Mouse (Mus musculus) spleen, adult 2 months (tissue): Measurements from ENCODE around the gene Dtnb. TPM values are rescaled to one million over a fixed set of nuclear protein-coding genes. Genes with fewer than 3 reads are reported as not detected.

Source experiments
- DNase-seq, 2 experiments: peaks; one replicate each; pipeline versions ENCODE4 v3.0.0 to v3.0.0-alpha.2; 2012 to 2021; ENCODE audit warnings: low spot score in 2 of 2, low read depth in 1 of 2
- H3K27ac ChIP-seq: fragments of 200-500 bp; 2 replicates; pipeline ENCODE4 v1.5.1; 2012; ENCODE audit warnings: low read length, inconsistent platforms; ENCODE audit not compliant: insufficient read depth
- H3K27me3 ChIP-seq: fragments of 200-500 bp; 2 replicates; pipeline ENCODE4 v1.6.1; 2012; ENCODE audit warnings: mild to moderate bottlenecking, moderate library complexity, low read length, inconsistent platforms; ENCODE audit not compliant: control insufficient read depth, insufficient read depth
- H3K36me3 ChIP-seq: fragments of 200-500 bp; 2 replicates; pipeline ENCODE4 v1.6.1; 2012; ENCODE audit warnings: mild to moderate bottlenecking, low read length, inconsistent platforms; ENCODE audit not compliant: control insufficient read depth, insufficient read depth
- H3K4me1 ChIP-seq: fragments of 200-500 bp; 2 replicates; pipeline ENCODE4 v1.6.1; 2011; ENCODE audit warnings: inconsistent platforms; ENCODE audit not compliant: control insufficient read depth, insufficient read depth, insufficient read length
- H3K4me3 ChIP-seq: fragments of 200-500 bp; 2 replicates; pipeline ENCODE4 v1.5.1; 2011; ENCODE audit warnings: mild to moderate bottlenecking, inconsistent platforms; ENCODE audit not compliant: insufficient read depth, insufficient read length; ENCODE audit errors: extremely low read depth
- CTCF ChIP-seq: fragments of 200-500 bp; IDR thresholded peaks from 2 replicates; pipeline ENCODE4 v1.5.1; 2011; ENCODE audit warnings: mild to moderate bottlenecking, inconsistent platforms; ENCODE audit not compliant: insufficient read depth, insufficient read length, insufficient replicate concordance; ENCODE audit errors: extremely low read depth
- POLR2A ChIP-seq: fragments of 200-500 bp; IDR thresholded peaks from 2 replicates; pipeline ENCODE4 v1.6.1; 2011; ENCODE audit warnings: low read depth, low read length, inconsistent platforms
- WGBS: fragments of 180-500 bp; shearing (Covaris S2); methylation state at CpG from one replicate; pipeline ENCODE4 v1.1.7; 2018; 5-methylcytosine and 5-hydroxymethylcytosine counted together
- polyA plus RNA-seq: library from polyadenylated mRNA; depleted of rRNA; stranded (reverse); fragments of >200 nt; gene quantifications from 2 replicates; pipeline ENCODE4 v1.2.3, GENCODE M21; 2012

Dtnb gene
- polyA plus RNA-seq, 1 experiment: 31.0 TPM

- TF ChIP-seq CTCF: no peak
Measured at GRCm38 (mm10) chr12:3788421-3789051, 216.4 kb downstream of the Dtnb start.

DNA sequence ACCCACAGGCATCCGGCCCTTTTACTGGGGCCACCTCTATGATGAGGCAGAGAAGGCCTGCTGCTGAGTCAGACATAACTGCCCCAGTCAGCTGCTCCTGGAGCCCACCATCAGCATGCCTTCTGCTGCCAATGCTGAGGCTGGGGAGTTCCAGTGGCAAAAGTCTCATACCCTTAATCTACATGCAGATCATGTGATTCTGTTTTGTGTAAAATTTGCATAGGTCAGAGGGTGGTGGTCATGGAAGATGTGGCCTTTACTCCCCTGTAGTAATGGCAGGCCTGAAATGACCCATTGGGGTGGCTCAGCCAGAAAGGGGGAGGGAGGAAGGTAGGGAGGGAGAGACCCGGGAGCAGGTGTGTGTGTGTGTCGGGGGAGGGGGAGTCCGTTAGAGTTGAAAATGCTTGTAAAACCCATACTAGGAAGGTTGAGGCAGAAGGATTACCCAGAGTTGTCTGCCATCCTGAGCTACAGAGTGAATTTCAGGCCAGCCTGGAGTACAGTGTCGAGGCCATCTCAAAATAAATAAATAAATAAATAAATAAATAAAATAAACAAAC is 217.5 kb downstream of the Dtnb start:
- no peak overlapping the region for H3K4me3 ChIP-seq
- peaks cover 6% of the 10 kb centered on the region; the same call in 1 of the 2 replicates for H3K4me1 ChIP-seq
- DNase-seq: no peak
- H3K27me3 ChIP-seq: no peaks in the 10 kb centered on the region
- TF ChIP-seq POLR2A: no peak
- TF ChIP-seq CTCF: no peak
- no peak overlapping the region for H3K27ac ChIP-seq
- 78% methylated on average over 5 of the region's 5 CpGs for WGBS
- H3K36me3 ChIP-seq: no peaks in the 10 kb centered on the region

More at GRCm38 (mm10) chr12:3788421-3789051, 216.4 kb downstream of the Dtnb start:
- H3K4me3 ChIP-seq: no peak overlapping the region
- H3K27ac ChIP-seq: no peak overlapping the region
- no peaks in the 10 kb centered on the region for H3K27me3 ChIP-seq
- no peaks in the 10 kb centered on the region for H3K36me3 ChIP-seq
- H3K4me1 ChIP-seq: peaks cover 6% of the 10 kb centered on the region; the same call in 1 of the 2 replicates
- WGBS: 86% methylated on average over 5 of the region's 5 CpGs
- no peak for DNase-seq

DNA sequence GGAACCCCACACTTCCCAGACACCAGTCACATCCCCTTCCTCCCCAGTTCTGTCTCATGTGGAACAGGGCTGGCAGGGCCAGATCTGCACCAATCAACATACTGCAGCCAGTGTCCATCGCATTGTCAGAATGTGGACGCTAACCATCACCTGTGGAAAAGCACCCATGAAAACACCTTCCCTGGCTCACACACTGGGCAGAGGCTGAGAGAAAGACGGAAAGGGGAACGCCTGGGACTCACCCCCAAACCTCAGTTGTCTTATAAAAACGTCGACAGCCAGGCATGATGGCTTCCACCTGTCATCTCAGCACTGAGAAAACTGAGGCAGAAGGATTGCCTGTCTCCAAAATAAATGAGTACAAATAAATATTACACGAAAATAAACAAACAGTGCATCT is 219.1 kb downstream of the Dtnb start:
- WGBS: 35% methylated on average over 7 of the region's 7 CpGs
- peaks cover 6% of the 10 kb centered on the region; the same call in 1 of the 2 replicates for H3K4me1 ChIP-seq

GRCm38 (mm10) chr12:3791732-3792131 is 219.6 kb downstream of the Dtnb start:
- Histone ChIP-seq H3K27ac (no peak overlapping the region), H3K36me3 (no peaks in the 10 kb centered on the region), H3K4me1 (peaks cover 6% of the 10 kb centered on the region; the same call in 1 of the 2 replicates), H3K27me3 (no peaks in the 10 kb centered on the region), H3K4me3 (peak overlapping the region; percentile 26; the same call in 1 of the 2 replicates)
- TF ChIP-seq POLR2A (no peak), CTCF (peak; percentile 96)
- peak; percentile 83 to 96 for DNase-seq
- under 1% methylated on average over 22 of the region's 22 CpGs for WGBS

More for the DNA sequence above, 219.1 kb downstream of the Dtnb start:
- Histone ChIP-seq H3K36me3 (no peaks in the 10 kb centered on the region), H3K27ac (no peak overlapping the region), H3K27me3 (no peaks in the 10 kb centered on the region), H3K4me3 (no peak overlapping the region)
- TF ChIP-seq POLR2A: no peak
- TF ChIP-seq CTCF: no peak
- DNase-seq: no peak

DNA sequence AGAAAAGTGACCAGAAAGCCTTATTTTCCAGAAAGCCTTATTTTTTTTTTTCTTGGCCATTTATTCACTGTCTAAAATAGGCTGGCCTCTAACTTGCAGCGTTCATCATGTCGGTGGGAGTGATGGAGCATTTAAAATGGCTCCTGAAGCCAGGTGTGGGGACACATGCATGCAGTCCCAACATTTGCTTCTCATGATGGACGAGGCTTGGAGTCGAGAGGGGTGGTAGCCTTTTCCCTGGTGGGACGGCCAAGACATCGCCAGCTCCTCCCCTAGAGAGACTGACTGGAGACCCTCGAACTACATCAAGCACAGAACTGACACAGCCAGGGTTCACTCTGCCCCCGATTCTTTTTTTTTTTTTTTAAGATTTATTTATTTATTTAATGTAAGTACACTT is 220.1 kb downstream of the Dtnb start:
- peaks cover 6% of the 10 kb centered on the region; the same call in 1 of the 2 replicates for H3K4me1 ChIP-seq
- WGBS: 34% methylated on average over 8 of the region's 8 CpGs
- DNase-seq: no peak
- no peaks in the 10 kb centered on the region for H3K27me3 ChIP-seq
- H3K4me3 ChIP-seq: no peak overlapping the region
- no peak overlapping the region for H3K27ac ChIP-seq
- TF ChIP-seq CTCF (no peak), POLR2A (no peak)
- H3K36me3 ChIP-seq: no peaks in the 10 kb centered on the region

DNA sequence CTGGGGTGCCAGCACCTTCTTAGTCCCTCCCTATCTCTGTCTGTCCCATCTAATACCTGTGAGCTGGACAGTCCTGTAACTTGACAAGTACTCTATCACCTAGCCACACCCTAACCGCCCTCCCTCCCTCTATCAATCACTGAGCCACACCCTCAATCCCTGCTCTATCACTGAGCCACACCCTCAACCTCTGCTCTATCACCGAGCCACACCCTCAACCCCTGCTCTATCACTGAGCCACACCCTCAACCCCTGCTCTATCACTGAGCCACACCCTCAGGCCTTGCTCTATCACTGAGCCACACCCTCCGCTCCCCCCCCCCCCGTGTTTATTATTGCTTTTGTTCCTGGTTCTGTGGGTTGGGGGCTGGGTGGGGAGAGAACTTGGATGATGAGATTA is 223.4 kb downstream of the Dtnb start:
- DNase-seq: no peak
- TF ChIP-seq CTCF (no peak), POLR2A (no peak)
- Histone ChIP-seq H3K27me3 (no peaks in the 10 kb centered on the region), H3K4me3 (no peak overlapping the region), H3K27ac (no peak overlapping the region), H3K4me1 (peaks cover 6% of the 10 kb centered on the region; the same call in 1 of the 2 replicates), H3K36me3 (no peaks in the 10 kb centered on the region)
- WGBS: 60% methylated on average over 4 of the region's 4 CpGs

GRCm38 (mm10) chr12:3799551-3799950 is 227.4 kb downstream of the Dtnb start:
- no peaks in the 10 kb centered on the region for H3K36me3 ChIP-seq
- no peaks in the 10 kb centered on the region for H3K27me3 ChIP-seq
- DNase-seq: no peak
- H3K4me3 ChIP-seq: no peak overlapping the region
- H3K4me1 ChIP-seq: no peaks in the 10 kb centered on the region
- WGBS: 68% methylated on average over 1 of the region's 1 CpGs
- TF ChIP-seq CTCF (no peak), POLR2A (no peak)
- no peak overlapping the region for H3K27ac ChIP-seq
